Mouse (Mus musculus): ENCODE results near the gene 1810009A15Rik. TPM values are rescaled to one million over a fixed set of nuclear protein-coding genes. Genes with fewer than 3 reads are reported as not detected.

The 1810009A15Rik gene
- total RNA-seq, 2 experiments from 2014 or later = 19.5 to 23.4 TPM

Small RNA genes within 50 kb of the gene (microRNA-seq; reads per million reads assigned to microRNA genes)
- not detected for gene Mir5136

Other genes starting within 250 kb of the 1810009A15Rik start
- gene Chrm1, start 225.1 kb upstream of the 1810009A15Rik start, total RNA-seq (2021) = 100 to 1,000 TPM; 119 to 128 TPM
- 100 to 1,000 TPM; 195 to 198 TPM for gene Slc3a2, start 165.5 kb upstream of the 1810009A15Rik start, total RNA-seq (2021)
- gene Wdr74, start 153.0 kb upstream of the 1810009A15Rik start, total RNA-seq (2021) = 10 to 100 TPM; 47.3 to 47.4 TPM
- 1 to 10 TPM; 1.3 to 2.2 TPM for gene 1700092M07Rik, start 148.1 kb upstream of the 1810009A15Rik start, total RNA-seq (2021)
- gene Stx5a, start 147.4 kb upstream of the 1810009A15Rik start, total RNA-seq (2021) = 10 to 100 TPM; 68.1 to 69.0 TPM
- 10 to 100 TPM; 72.7 to 76.2 TPM for gene Nxf1, start 131.8 kb upstream of the 1810009A15Rik start, total RNA-seq (2021)
- 10 to 100 TPM; 87.9 to 93.9 TPM for gene Tmem223, start 117.9 kb upstream of the 1810009A15Rik start, total RNA-seq (2021)
- 1 to 10 TPM; 7.2 to 8.9 TPM for gene Tmem179b, start 114.4 kb upstream of the 1810009A15Rik start, total RNA-seq (2021)
- 10 to 100 TPM; 16.4 to 17.8 TPM for gene Taf6l, start 102.4 kb upstream of the 1810009A15Rik start, total RNA-seq (2021)
- 100 to 1,000 TPM; 109 to 110 TPM for gene Polr2g, start 90.3 kb upstream of the 1810009A15Rik start, total RNA-seq (2021)
- 1 to 10 TPM; 4.5 to 5.5 TPM for gene Zbtb3, start 86.3 kb upstream of the 1810009A15Rik start, total RNA-seq (2021)
- gene Ttc9c, start 69.5 kb upstream of the 1810009A15Rik start, total RNA-seq (2021) = 10 to 100 TPM; 27.7 to 29.0 TPM
- 10 to 100 TPM; 98.6 to 98.9 TPM for gene Hnrnpul2, start 68.8 kb upstream of the 1810009A15Rik start, total RNA-seq (2021)
- 1 to 10 TPM in 1 of 2 experiments, not detected in 1; 1.9 TPM for gene AC129217.1, start 59.1 kb upstream of the 1810009A15Rik start, total RNA-seq (2021)
- 10 to 100 TPM; 96.1 to 97.0 TPM for gene Bscl2, start 51.4 kb upstream of the 1810009A15Rik start, total RNA-seq (2021)
- gene Gng3, start 49.7 kb upstream of the 1810009A15Rik start, total RNA-seq (2021) = 100 to 1,000 TPM; 319 to 328 TPM
- 1 to 10 TPM in 1 of 2 experiments, under 1 TPM in 1; 0.43 to 1.0 TPM for gene Lrrn4cl, start 38.1 kb upstream of the 1810009A15Rik start, total RNA-seq (2021)
- gene Ubxn1, start 17.4 kb upstream of the 1810009A15Rik start, total RNA-seq (2021) = 100 to 1,000 TPM; 101 TPM
- gene Uqcc3, start 7.9 kb upstream of the 1810009A15Rik start, total RNA-seq (2021) = 10 to 100 TPM; 26.1 to 33.3 TPM
- gene Lbhd1, start 5.1 kb upstream of the 1810009A15Rik start, total RNA-seq (2021) = 1 to 10 TPM; 3.4 to 7.9 TPM
- gene Gm49403, start 4.9 kb upstream of the 1810009A15Rik start, total RNA-seq (2021) = not detected
- gene Gm49416, start 73 bp downstream of the 1810009A15Rik start, total RNA-seq (2021) = 1 to 10 TPM in 1 of 2 experiments, not detected in 1; 1.7 TPM
- 10 to 100 TPM; 22.0 to 23.1 TPM for gene Ints5, start 4.2 kb downstream of the 1810009A15Rik start, total RNA-seq (2021)
- 10 to 100 TPM; 94.4 to 96.8 TPM for gene Ganab, start 9.2 kb downstream of the 1810009A15Rik start, total RNA-seq (2021)
- gene B3gat3, start 31.5 kb downstream of the 1810009A15Rik start, total RNA-seq (2021) = 100 to 1,000 TPM; 141 to 144 TPM
- 1 to 10 TPM; 2.1 to 2.4 TPM for gene Rom1, start 40.5 kb downstream of the 1810009A15Rik start, total RNA-seq (2021)
- gene Eml3, start 40.7 kb downstream of the 1810009A15Rik start, total RNA-seq (2021) = 1 to 10 TPM; 7.5 to 8.5 TPM
- 10 to 100 TPM; 50.2 to 52.4 TPM for gene Mta2, start 53.0 kb downstream of the 1810009A15Rik start, total RNA-seq (2021)
- gene Tut1, start 65.0 kb downstream of the 1810009A15Rik start, total RNA-seq (2021) = 10 to 100 TPM; 14.6 to 16.0 TPM
- gene Eef1g, start 78.2 kb downstream of the 1810009A15Rik start, total RNA-seq (2021) = 100 to 1,000 TPM; 228 to 251 TPM
- 10 to 100 TPM; 14.5 to 17.8 TPM for gene Ahnak, start 100.4 kb downstream of the 1810009A15Rik start, total RNA-seq (2021)
- gene Scgb1a1, start 199.1 kb downstream of the 1810009A15Rik start, total RNA-seq (2021) = not detected
- gene Asrgl1, start 246.8 kb downstream of the 1810009A15Rik start, total RNA-seq (2021) = 10 to 100 TPM; 86.4 to 86.9 TPM

All from left cerebral cortex, postnatal 10 days (tissue).